Mouse (Mus musculus): ENCODE measurements around the gene Fst. TPM values are rescaled to one million over a fixed set of nuclear protein-coding genes. Genes with fewer than 3 reads are reported as not detected.

The Fst gene
- polyA plus RNA-seq, 1 experiment from 2014 or later: 8.6 TPM

DNA sequence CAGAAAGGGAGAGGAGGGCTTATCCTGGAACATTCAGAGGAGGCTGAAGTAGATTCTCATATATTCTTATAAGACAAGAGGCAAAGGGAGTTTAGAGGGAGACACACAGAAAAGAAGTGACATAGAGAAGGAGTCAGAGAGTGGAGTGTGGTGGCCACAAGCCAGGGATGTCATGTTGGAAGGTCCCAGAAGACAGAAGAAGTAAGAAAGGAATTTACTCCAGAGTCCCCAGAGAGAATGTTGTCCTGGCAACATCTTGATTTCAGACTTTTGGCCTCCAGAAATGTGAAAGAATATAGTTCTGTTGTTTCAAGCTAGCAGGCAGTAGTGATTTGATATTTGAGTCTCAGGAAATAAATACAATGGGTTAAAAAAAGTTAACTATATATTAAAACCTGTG, 46.4 kb downstream of the Fst start:
- Histone ChIP-seq H3K4me2 (no peak overlapping the region), H3K4me1 (replicated peaks) (no peaks in the 10 kb centered on the region), H3K4me3 (replicated peaks) (no peak overlapping the region), H3K27ac (no peak overlapping the region), H3K9me3 (replicated peaks) (no peaks in the 10 kb centered on the region), H3K36me3 (no peaks in the 10 kb centered on the region), H3K27me3 (no peaks in the 10 kb centered on the region), H3K9ac (no peak overlapping the region)
- ATAC-seq (ENCODE audit: low read depth) (no peak), DNase-seq (no peak)

DNA sequence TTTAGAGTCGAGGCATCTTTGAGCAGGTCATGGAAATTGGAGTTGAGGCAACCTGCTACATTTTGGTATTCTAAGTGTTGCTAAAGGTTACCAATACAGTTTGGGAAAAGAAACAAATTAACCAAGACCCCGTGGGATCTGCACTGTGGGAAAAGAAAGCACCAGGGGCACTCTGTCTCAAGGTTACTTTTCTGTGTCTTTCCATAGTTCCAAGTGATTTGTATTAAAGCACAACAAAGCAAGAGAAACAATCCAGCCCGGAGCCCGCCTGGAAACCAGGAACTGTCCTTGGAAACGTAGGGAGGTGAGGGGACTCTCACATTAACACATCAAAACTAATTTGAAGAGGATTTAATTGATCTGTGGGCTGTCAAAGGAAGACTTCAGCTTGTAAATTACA, 51.9 kb downstream of the Fst start:
- Histone ChIP-seq H3K9ac (no peak overlapping the region), H3K4me1 (replicated peaks) (no peaks in the 10 kb centered on the region), H3K36me3 (no peaks in the 10 kb centered on the region), H3K27ac (no peak overlapping the region), H3K4me2 (no peak overlapping the region), H3K9me3 (replicated peaks) (no peaks in the 10 kb centered on the region), H3K27me3 (no peaks in the 10 kb centered on the region), H3K4me3 (replicated peaks) (no peak overlapping the region)
- no peak for DNase-seq
- no peak for ATAC-seq (ENCODE audit: low read depth)
- WGBS (ENCODE audit: insufficient replicate concordance): 31% methylated on average over 5 of the region's 5 CpGs

GRCm38 (mm10) chr13:114406424-114406823, 52.3 kb downstream of the Fst start:
- Histone ChIP-seq H3K36me3 (no peaks in the 10 kb centered on the region), H3K9me3 (replicated peaks) (no peaks in the 10 kb centered on the region), H3K27ac (no peak overlapping the region), H3K9ac (no peak overlapping the region), H3K4me3 (replicated peaks) (no peak overlapping the region), H3K4me1 (replicated peaks) (no peaks in the 10 kb centered on the region), H3K27me3 (no peaks in the 10 kb centered on the region), H3K4me2 (no peak overlapping the region)
- DNase-seq: no peak
- WGBS (ENCODE audit: insufficient replicate concordance): 18% methylated on average over 5 of the region's 5 CpGs
- ATAC-seq (ENCODE audit: low read depth): no peak

DNA sequence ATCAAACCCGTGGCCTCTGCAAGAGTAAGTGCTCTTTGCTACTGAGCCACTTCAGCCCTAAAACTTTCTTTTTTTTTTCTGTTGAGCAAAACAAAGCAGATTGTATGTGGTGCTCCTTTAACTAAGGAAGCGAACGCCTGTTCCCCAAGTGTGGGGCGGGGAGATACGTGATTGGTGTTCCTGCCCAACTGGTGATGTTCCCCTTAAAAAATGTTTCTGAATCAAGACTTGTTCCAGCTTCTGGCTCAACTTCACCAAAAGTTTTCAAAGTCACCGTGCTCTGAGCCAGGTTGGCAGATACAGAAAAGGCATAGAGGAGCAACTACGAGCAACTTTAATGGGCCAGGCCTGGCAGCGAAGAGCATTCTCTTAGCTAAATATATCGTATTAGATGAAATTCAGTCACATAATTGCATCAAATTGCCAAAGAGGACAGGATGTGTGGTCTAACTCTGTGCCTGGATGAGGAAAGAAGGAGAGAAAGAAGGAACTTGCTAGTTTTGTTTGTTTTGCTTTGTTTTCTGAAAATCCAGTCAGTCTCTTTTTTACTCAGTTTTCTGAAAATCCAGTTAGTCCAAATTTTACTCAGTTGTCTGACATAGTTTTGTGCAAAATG, 53.5 kb downstream of the Fst start:
- no peak for DNase-seq
- Histone ChIP-seq H3K9ac (no peak overlapping the region), H3K4me2 (no peak overlapping the region), H3K27me3 (no peaks in the 10 kb centered on the region), H3K4me3 (replicated peaks) (no peak overlapping the region), H3K27ac (no peak overlapping the region), H3K4me1 (replicated peaks) (no peaks in the 10 kb centered on the region), H3K9me3 (replicated peaks) (no peaks in the 10 kb centered on the region), H3K36me3 (no peaks in the 10 kb centered on the region)
- no peak for ATAC-seq (ENCODE audit: low read depth)
- WGBS (ENCODE audit: insufficient replicate concordance): 75% methylated on average over 9 of the region's 9 CpGs

Other genes with a start within 250 kb of the Fst start
- 159 and 171 TPM in 2 replicates for gene Ndufs4, start 70.7 kb downstream of the Fst start, polyA plus RNA-seq (2015; fragmentation: Nextera tagmentation; extraction: Ambion mirVana)

Data from liver, embryonic 13.5 days (tissue).